Mouse (Mus musculus): ENCODE results near the gene Cdc25a. TPM values are rescaled to one million over a fixed set of nuclear protein-coding genes. Genes with fewer than 3 reads are reported as not detected.

Gene Cdc25a
- polyA plus RNA-seq, 1 experiment from 2014 or later, result 36.3 TPM

GRCm38 (mm10) chr9:109870983-109871572 is 4.3 kb upstream of the Cdc25a start:
- Histone ChIP-seq H3K4me3 (no peak overlapping the region), H3K27ac (no peak overlapping the region), H3K36me3 (no peaks in the 10 kb centered on the region), H3K9me3 (no peaks in the 10 kb centered on the region), H3K9ac (no peak overlapping the region), H3K4me1 (no peaks in the 10 kb centered on the region), H3K4me2 (replicated peaks) (no peak overlapping the region), H3K27me3 (replicated peaks) (no peaks in the 10 kb centered on the region)
- WGBS, result 49% methylated on average over 6 of the region's 6 CpGs
- no peak for ATAC-seq (ENCODE audit: low FRiP score, low read depth)

DNA sequence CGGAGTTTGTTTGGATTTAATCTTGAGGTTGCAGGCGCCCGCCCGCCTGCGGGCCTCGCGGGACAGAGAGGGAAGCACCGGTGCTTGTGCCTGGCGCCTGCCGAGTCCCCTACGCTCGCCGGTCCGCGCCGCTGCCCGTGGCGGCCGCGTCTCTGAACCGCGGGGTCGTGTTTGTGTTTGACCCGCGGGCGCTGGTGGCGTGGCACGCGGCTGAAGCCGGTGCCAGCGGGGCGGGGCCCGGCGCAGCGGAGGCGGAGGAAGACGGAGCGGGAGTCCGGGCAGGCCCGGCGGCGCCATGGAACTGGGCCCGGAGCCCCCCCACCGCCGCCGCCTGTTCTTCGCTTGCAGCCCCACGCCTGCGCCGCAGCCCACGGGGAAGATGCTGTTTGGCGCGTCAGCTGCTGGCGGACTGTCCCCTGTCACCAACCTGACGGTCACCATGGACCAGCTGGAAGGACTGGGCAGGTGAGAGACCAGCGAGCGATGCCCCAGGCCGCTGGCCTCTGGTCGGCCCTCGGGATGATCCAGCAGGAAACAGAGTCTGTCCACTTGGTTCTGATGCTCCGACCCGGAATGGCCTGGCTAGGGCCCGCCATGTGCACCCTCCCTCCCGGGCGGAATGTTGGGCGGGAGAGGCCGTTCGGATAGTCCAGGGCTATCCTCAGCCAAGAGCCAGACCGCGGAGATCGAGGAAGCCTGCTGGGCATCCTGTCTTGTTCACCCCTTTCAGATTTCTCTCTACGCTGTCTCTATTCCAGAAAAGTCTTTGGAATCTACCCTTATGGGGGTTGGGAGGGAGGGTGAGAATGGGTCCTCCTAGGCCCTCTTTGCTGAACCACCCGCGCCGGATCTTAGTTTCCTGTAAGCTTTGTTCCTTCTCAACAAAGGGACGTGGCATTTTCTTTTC is 569 bp downstream of the Cdc25a start:
- H3K9me3 ChIP-seq, result no peaks in the 10 kb centered on the region
- WGBS, result under 1% methylated on average over 76 of the region's 76 CpGs
- peak; percentile 58 for ATAC-seq (ENCODE audit: low FRiP score, low read depth)
- H3K36me3 ChIP-seq, result peaks cover 26% of the 10 kb centered on the region
- H3K4me2 ChIP-seq (replicated peaks), result peak overlapping the region; percentile 78
- H3K4me1 ChIP-seq, result peaks cover 9% of the 10 kb centered on the region
- no peaks in the 10 kb centered on the region for H3K27me3 ChIP-seq (replicated peaks)
- H3K4me3 ChIP-seq, result peak overlapping the region; percentile 93
- H3K9ac ChIP-seq, result peak overlapping the region; percentile 93
- peak overlapping the region; percentile 42; the same call in 1 of the 2 replicates for H3K27ac ChIP-seq

- no peak for ATAC-seq (ENCODE audit: low FRiP score, low read depth)
- Histone ChIP-seq H3K9me3 (no peaks in the 10 kb centered on the region), H3K4me3 (peak overlapping the region; percentile 93), H3K36me3 (peaks cover 34% of the 10 kb centered on the region), H3K27me3 (replicated peaks) (no peaks in the 10 kb centered on the region), H3K9ac (peak overlapping the region; percentile 93), H3K4me1 (peaks cover 9% of the 10 kb centered on the region), H3K27ac (no peak overlapping the region), H3K4me2 (replicated peaks) (peak overlapping the region; percentile 78)
- 9% methylated on average over 3 of the region's 3 CpGs for WGBS
These were observed 1.4 kb downstream of the Cdc25a start for GRCm38 (mm10) chr9:109876756-109877155.

DNA sequence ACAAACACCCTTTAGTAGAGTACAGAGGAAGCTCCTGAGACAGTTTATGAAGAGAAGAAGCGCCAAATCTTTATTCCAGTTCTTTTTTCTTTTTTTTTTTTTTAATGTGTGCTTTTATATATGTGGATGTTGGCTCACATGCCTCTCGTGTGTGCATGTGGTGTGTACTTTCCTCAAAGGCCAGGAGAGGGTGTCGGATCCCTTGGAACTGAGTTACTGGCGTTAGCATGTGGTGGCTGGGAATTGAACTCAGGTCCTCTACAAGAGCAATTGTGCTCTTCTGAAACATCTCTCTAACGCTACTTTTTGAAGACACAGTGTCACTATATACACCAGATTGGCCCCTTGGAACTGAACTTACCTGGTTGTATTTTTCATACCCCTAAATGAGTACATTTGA is 2.3 kb downstream of the Cdc25a start:
- H3K27me3 ChIP-seq (replicated peaks), result no peaks in the 10 kb centered on the region
- no peak overlapping the region for H3K9ac ChIP-seq
- no peak overlapping the region for H3K4me3 ChIP-seq
- H3K27ac ChIP-seq, result no peak overlapping the region
- 83% methylated on average over 5 of the region's 5 CpGs for WGBS
- ATAC-seq (ENCODE audit: low FRiP score, low read depth), result no peak
- H3K36me3 ChIP-seq, result peaks cover 42% of the 10 kb centered on the region
- no peaks in the 10 kb centered on the region for H3K9me3 ChIP-seq
- H3K4me1 ChIP-seq, result peaks cover 9% of the 10 kb centered on the region
- H3K4me2 ChIP-seq (replicated peaks), result peak overlapping the region; percentile 78

- peaks cover 59% of the 10 kb centered on the region for H3K36me3 ChIP-seq
- no peak overlapping the region for H3K9ac ChIP-seq
- ATAC-seq (ENCODE audit: low FRiP score, low read depth), result no peak
- no peak overlapping the region for H3K4me2 ChIP-seq (replicated peaks)
- H3K4me1 ChIP-seq, result peaks cover 9% of the 10 kb centered on the region
- H3K27ac ChIP-seq, result no peak overlapping the region
- 100% methylated on average over 1 of the region's 1 CpGs for WGBS
- no peaks in the 10 kb centered on the region for H3K27me3 ChIP-seq (replicated peaks)
- H3K9me3 ChIP-seq, result no peaks in the 10 kb centered on the region
- no peak overlapping the region for H3K4me3 ChIP-seq
These were observed 3.9 kb downstream of the Cdc25a start for GRCm38 (mm10) chr9:109879305-109879704.

- no peak overlapping the region for H3K27ac ChIP-seq
- no peak overlapping the region for H3K4me2 ChIP-seq (replicated peaks)
- no peaks in the 10 kb centered on the region for H3K9me3 ChIP-seq
- H3K9ac ChIP-seq, result no peak overlapping the region
- H3K27me3 ChIP-seq (replicated peaks), result no peaks in the 10 kb centered on the region
- WGBS, result 84% methylated on average over 4 of the region's 4 CpGs
- H3K4me1 ChIP-seq, result no peaks in the 10 kb centered on the region
- ATAC-seq (ENCODE audit: low FRiP score, low read depth), result no peak
- H3K4me3 ChIP-seq, result no peak overlapping the region
- peaks cover 98% of the 10 kb centered on the region for H3K36me3 ChIP-seq
These were observed 10.9 kb downstream of the Cdc25a start for GRCm38 (mm10) chr9:109886259-109886658.

DNA sequence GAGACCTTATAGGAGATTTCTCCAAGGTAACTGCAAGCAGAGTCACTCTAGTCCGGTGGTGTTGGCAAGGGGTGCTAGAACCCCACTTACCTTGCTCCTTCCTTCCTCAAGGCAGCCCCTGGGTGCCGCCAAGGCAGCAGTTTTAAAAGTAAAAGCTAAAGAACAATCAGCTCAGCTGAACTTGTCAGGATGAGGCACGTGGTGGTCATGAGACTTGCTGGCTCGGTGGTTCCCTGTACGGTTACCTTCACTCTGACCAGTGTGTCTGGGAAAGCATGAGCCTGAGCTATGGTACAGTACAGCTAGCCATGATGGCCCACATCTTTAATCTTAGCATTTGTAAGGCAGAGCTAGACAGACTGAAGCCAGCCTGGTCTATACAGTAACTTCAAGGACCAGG is 11.9 kb downstream of the Cdc25a start:
- 93% methylated on average over 5 of the region's 5 CpGs for WGBS
- no peak overlapping the region for H3K27ac ChIP-seq
- H3K4me3 ChIP-seq, result no peak overlapping the region
- peaks cover 99% of the 10 kb centered on the region for H3K36me3 ChIP-seq
- H3K27me3 ChIP-seq (replicated peaks), result no peaks in the 10 kb centered on the region
- no peak overlapping the region for H3K4me2 ChIP-seq (replicated peaks)
- no peak overlapping the region for H3K9ac ChIP-seq
- no peak for ATAC-seq (ENCODE audit: low FRiP score, low read depth)
- no peaks in the 10 kb centered on the region for H3K9me3 ChIP-seq
- H3K4me1 ChIP-seq, result no peaks in the 10 kb centered on the region

GRCm38 (mm10) chr9:109891501-109891900 is 16.1 kb downstream of the Cdc25a start:
- no peak overlapping the region for H3K27ac ChIP-seq
- H3K9ac ChIP-seq, result no peak overlapping the region
- WGBS, result 90% methylated on average over 8 of the region's 8 CpGs
- ATAC-seq (ENCODE audit: low FRiP score, low read depth), result no peak
- H3K4me3 ChIP-seq, result no peak overlapping the region
- no peaks in the 10 kb centered on the region for H3K4me1 ChIP-seq
- peaks cover 66% of the 10 kb centered on the region for H3K36me3 ChIP-seq
- no peaks in the 10 kb centered on the region for H3K27me3 ChIP-seq (replicated peaks)
- no peak overlapping the region for H3K4me2 ChIP-seq (replicated peaks)
- H3K9me3 ChIP-seq, result no peaks in the 10 kb centered on the region

DNA sequence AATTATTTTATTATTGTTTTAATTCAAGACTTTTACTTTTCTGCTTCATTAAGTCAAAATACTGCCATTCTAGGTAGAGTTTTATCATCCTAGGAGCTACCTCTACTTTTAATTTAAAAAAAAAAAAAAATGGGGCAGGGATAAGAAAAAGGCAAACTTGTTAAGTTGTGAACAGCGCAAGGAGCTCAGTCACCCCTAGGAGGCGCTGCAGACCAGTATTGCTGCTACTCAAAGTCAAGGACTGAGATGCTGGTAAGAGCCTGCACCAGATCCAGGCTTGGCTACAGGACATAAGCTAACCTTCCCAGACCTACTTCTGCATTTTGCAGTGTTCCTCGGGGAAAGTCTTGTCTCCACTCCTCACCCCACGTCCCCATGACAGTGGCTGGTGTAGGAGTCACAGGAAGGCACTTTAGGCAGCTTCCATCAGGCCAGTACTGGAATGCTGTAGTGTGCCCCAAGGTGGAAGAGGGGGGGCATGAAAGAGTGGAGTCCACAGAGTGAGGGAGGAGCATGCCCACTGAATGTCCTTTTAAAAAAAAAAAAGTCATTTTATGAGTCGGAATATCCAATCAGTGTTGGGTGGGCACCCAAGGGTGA is 17.4 kb downstream of the Cdc25a start:
- Histone ChIP-seq H3K4me1 (no peaks in the 10 kb centered on the region), H3K27ac (no peak overlapping the region), H3K4me2 (replicated peaks) (no peak overlapping the region), H3K4me3 (no peak overlapping the region), H3K9me3 (no peaks in the 10 kb centered on the region), H3K36me3 (peaks cover 54% of the 10 kb centered on the region), H3K27me3 (replicated peaks) (no peaks in the 10 kb centered on the region), H3K9ac (no peak overlapping the region)
- WGBS, result 70% methylated on average over 5 of the region's 5 CpGs
- ATAC-seq (ENCODE audit: low FRiP score, low read depth), result no peak

DNA sequence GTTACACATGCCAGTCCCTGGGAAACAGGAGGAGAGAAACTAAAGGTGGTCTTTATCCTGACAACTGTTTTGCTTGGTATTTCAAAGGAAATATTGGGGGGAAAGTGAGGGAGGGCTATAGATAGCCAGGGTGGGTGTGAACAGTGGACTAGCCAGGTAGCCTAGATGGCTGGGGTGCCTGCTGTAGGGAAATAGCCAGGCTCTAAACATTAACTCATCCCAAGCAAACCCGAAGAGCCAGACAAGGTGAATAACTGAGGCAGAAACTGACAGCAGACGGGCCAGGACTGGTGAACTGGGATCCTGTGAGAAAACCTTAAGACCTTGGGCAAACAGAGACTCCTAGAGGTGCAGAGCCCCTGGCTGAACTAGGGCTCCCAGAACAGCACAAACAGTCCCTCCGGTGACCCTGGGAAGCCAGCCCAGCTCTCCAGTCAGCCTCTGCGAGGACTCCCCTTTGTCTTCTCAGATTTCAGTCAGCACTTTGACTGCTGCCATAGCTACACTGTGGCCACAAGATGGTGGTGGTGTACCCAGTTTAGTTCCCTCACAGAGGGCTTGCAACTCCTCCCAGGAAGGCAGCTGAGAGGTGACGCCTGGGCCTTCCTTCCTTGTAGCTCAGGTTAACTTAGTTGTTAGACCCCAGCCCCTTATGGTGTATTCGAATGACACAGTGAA is 19.2 kb downstream of the Cdc25a start:
- peaks cover 37% of the 10 kb centered on the region for H3K36me3 ChIP-seq
- H3K27me3 ChIP-seq (replicated peaks), result no peaks in the 10 kb centered on the region
- H3K9ac ChIP-seq, result 0 out of 2 replicates have a peak overlapping the region, but pooled peaks have one; percentile 1
- H3K4me3 ChIP-seq, result no peak overlapping the region
- H3K4me2 ChIP-seq (replicated peaks), result no peak overlapping the region
- peak; percentile 73; the same call in 1 of the 2 replicates for ATAC-seq (ENCODE audit: low FRiP score, low read depth)
- no peaks in the 10 kb centered on the region for H3K9me3 ChIP-seq
- 30% methylated on average over 6 of the region's 6 CpGs for WGBS
- 0 out of 2 replicates have a peak overlapping the region, but pooled peaks have one; percentile 11 for H3K27ac ChIP-seq
- H3K4me1 ChIP-seq, result no peaks in the 10 kb centered on the region

DNA sequence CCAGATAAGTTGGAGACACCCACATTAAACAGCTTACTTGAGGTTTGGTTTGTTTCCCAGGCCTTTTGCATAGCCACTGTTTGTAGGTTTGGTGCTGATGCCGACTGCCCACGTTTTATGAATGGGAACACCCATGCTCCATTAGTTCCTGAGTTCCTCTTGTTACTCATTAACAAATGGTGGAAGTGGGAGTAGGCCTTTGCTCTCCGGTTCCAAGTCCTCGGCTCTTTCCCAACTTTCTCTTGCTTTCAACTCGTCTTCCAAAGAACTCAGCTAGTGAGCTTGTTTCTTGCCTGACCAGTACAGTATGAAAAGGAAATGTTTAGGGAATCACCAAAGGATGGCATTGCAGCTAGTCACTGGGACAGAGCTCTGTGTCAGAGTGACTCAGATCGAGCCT is 20.2 kb downstream of the Cdc25a start:
- 63% methylated on average over 6 of the region's 6 CpGs for WGBS
- Histone ChIP-seq H3K27ac (no peak overlapping the region), H3K36me3 (peaks cover 27% of the 10 kb centered on the region), H3K9ac (no peak overlapping the region), H3K4me2 (replicated peaks) (no peak overlapping the region), H3K27me3 (replicated peaks) (no peaks in the 10 kb centered on the region), H3K4me3 (no peak overlapping the region), H3K4me1 (no peaks in the 10 kb centered on the region), H3K9me3 (no peaks in the 10 kb centered on the region)
- ATAC-seq (ENCODE audit: low FRiP score, low read depth), result no peak
